Mouse (Mus musculus) G1E-ER4 (cell line): ENCODE measurements around the gene Cdc14a. TPM values are rescaled to one million over a fixed set of nuclear protein-coding genes. Genes with fewer than 3 reads are reported as not detected.

Experiments used
- GATA1 ChIP-seq: IDR thresholded peaks from one replicate; pipeline ENCODE4 v1.8.0; 2012; ENCODE audit warnings: low read length, inconsistent platforms
- polyA plus RNA-seq: library from polyadenylated mRNA; stranded (reverse); fragments of >175 nt; gene quantifications from 2 replicates; pipeline ENCODE4 v1.2.3, GENCODE M21; 2012

Gene Cdc14a
- polyA plus RNA-seq, 1 experiment = 14.4 TPM

DNA sequence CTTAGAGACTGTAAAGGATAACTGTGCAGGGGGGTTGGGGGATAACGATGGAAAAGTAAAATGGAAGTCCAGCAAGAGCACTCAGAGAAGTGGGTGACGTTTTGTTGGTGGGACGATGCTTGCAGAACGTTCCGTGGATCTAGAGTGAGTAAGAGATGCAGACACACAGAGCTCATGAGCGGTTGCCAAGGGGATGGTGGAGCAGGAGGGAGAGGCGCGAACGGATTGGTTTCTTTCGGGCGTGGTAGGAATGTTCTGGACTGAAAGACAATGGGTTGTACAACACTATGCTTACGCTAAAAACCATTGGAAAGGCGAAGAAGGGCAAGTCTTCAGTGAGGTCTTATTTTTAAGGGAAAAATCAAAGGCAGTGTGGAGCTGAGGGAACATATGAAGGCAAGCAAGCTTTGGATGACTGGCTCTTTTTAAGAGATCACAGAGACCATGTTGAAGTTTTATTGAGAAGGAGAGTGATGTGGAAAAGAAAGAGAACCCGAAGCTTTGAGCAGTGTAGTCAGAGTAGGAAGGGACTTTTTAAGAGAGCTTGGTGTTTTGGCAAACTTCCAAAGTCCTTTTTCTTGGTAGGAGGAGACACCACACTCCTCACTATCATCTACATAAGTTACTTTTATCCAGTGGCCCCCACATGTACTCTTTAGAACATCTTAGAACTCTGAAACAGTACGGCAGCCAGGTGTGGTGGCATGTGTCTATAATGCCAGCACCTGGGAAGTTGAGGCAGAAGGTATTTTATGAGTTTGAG is 68.6 kb downstream of the Cdc14a start:
- no peak for TF ChIP-seq GATA1

DNA sequence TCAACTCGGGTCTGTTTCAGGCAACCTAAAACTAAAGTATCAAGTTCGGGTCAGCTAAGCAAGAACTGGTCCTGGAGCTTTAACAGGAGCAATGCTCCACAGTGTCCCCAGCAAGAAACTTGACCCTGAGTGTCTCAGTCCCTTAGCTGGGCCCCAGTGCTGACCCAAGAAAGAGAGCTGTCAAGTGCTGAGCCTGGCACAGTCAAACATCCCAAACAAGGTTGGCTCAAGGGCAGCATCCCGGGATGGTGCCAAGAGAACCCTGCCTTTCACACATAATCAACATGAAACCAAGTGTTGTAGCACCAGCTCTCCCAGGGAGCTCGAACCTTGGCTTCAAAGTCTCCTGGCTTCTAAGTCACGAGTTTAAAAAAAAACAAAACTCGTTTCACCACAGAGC is 71.3 kb downstream of the Cdc14a start:
- TF ChIP-seq GATA1 = no peak

DNA sequence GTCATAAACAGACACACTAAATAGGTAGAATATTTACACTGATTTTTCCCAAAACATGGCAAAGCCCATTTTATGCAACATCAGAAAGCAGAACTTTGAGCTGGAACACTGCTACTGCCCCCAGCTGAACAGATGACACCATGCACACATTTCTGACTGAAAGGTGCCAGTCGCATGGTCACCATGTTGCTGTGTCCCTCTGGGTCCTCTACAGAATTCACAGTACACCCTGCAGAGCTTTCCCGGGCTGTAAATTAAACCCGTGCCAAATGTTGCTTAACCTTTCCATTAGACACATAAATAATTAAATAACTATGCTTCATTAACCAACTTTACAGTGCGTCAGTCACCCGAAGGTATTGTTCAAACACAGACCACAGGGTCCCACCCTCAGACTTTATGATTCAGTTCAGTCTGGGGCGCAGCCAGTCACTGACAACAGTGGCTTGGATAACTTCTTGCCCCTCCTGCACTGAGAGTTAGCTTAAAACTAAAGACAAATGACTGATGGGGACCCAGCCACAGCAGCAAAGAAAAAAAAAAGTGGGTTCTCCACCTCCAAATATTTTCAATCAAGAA is 73.4 kb downstream of the Cdc14a start:
- no peak for TF ChIP-seq GATA1

DNA sequence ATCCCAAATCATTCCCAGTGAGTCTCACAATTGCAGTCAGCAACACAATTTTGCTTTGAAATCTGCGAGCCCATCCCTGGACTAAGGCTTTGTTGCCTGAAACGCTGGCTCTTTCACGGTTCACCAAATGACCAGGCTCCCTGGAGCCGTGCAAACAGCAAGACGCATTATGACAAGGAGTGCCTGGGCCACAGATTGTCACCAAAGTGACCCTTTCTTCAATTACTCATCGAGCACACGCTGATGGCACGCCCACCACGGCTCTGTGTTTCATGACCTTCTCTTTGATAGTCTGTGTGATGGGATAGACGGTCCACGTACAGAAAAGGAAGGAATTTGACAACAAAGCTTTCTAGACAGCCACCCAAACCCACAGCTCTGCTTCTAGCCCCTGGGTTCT is 78.6 kb downstream of the Cdc14a start:
- no peak for TF ChIP-seq GATA1

DNA sequence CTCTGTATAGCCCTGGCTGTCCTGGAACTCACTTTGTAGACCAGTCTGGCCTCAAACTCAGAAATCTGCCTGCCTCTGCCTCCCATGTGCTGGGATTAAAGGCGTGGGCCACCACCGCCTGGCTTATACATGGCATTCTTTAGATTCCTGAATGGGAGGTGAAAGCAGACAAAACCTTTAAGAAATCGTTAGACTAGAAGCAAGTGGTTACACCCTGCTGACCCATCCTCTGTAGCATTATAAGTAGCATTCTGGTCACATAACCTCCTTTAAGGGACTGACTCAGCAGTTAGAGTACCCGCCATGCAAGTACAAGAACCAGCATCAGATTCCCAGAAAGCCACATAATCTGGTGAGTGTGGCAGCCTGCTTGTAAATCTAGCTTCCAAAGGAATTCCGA is 81.6 kb downstream of the Cdc14a start:
- TF ChIP-seq GATA1 = no peak

DNA sequence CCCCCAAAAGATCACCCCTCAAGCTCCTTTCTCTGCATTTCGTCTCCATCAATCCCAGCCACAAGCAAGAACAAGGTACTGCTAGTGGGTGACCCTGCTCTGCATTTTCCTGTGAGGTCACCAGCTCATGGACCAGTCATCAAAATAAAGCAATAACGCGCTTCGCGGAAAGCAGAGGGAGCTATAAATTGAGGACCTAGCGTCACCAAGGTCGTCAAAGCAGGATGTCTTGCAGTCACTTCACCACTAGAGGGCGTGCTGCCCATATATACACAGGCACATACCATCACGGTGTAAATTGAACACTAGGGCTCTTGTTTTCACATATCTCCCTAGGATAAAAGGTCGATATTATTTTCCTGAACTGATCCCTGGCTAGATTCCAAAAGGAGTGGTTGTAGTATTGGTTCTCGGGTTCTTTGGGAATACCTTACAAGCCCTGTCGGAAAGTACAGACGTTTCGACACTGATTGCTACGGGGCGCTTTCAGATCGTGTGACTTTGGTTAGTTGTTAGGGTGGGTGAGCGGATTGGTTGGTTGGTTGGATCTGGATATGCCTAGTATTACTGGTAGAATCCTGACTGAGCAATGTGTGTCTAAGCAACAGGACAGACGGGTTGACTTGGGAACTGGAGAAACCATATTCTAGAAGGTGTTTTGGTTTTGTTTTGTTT is 82.7 kb downstream of the Cdc14a start:
- no peak for TF ChIP-seq GATA1

DNA sequence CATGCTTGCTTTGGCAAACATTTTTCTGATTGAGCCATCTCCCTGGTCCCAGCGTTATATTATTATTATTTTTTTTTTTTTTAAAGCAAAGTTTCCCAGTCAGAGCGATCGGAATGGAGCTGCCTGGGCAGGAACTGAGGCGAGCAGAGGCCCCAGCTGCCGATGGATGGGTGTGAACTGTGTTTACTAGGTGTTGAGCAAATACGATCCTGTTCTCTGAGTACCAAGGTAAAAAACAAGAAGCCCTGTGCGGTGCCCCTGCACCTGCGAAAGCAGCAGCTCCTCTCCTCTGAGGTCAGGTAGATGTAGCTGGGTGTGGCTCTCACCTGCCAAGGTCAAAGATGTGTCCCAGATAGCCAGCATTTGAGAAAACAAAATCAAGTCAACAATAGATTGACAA is 83.6 kb downstream of the Cdc14a start:
- no peak for TF ChIP-seq GATA1

DNA sequence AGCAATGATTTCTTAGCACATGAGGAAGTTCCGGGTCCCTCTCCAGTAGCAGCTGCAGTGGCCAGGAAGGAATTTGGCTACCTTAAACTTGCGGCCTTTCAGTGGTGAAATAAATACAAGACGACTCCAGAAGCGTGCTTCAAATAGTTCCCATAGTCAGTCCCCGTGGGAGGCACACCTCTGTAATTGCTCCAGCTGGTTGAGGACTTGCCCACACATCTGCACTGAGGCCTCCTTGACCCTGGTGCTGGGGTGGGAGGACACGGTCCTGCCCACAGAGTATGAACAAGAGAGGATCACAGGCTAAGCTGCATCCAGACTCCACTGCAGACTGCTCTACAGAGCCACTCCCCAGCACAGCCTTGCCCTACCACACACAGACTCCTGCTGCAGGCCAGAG is 85.2 kb downstream of the Cdc14a start:
- TF ChIP-seq GATA1 = no peak

DNA sequence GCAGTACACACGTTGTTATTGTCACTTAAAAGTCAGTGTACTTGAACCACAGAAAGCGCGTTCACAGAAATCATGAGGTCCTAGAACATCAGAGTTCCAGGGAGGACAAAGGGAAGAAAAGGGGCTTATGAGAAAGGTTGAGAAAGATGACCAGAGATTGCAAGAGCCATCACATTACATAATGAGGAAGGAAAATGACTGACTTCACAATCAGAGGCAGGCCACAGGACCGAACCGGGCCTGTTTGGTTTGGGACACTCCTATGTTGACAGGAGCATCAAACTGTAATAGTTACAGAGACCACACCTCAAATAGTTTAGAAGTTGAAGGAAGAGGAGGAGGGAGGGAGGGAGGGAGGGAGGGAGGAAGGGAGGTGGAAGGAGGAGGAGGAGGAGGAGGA is 86.0 kb downstream of the Cdc14a start:
- TF ChIP-seq GATA1 = no peak

DNA sequence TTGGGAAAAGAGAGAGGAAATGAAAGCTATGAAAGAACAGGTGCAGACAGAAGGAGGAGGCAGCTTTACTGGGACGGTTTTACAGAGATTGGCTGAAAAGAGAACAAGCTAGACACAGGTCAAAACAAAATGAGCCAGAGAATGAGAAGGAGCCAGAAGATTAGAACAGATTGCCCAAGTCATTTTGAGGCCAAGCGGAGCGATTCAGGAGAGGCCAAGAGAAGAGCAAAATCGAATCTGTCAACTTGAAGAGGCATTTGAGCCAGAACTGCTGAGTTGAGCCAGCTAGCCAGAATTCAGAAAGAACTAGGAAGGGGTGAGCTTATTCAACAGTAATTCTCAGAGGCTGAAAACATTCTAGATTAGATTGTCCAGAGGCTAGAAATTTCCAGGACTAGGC is 88.8 kb downstream of the Cdc14a start:
- TF ChIP-seq GATA1 = no peak

DNA sequence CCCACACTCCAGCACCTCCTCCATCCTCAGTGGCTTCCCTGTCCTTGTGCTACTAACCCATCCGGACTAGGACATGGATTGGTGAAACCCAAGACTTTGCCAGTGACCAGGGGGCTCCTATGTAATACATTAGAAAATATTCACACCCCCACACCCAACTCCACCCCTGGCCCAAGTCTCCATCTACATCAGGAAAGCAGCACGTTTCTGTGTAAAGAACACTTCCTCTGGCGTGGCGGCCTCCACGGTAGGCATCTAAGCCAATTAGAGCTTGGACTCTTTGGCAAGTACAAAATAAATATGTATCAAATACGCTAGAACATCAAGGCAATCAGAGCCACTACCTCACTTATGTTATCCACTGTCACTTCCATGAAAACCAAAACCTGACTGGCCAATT is 90.1 kb downstream of the Cdc14a start:
- no peak for TF ChIP-seq GATA1

DNA sequence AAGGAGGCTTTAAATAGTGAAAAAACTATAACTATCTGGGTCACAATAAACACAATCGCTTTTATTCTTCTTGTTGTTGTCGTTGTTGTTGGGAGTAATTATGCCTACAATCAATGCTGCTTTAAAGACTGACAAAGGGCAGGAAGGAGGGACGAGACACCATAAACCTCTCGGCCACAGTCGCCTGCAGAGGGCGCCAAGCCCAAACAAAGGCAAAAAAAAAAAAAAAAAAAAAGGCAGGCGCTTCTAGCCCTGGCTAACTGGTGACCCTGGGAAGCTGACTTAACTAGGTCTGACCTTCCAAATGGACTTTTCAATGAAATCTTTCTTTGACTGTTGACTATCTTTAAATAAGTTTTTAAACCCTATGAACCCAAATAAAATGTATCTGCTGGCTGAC is 90.6 kb downstream of the Cdc14a start:
- TF ChIP-seq GATA1 = no peak

DNA sequence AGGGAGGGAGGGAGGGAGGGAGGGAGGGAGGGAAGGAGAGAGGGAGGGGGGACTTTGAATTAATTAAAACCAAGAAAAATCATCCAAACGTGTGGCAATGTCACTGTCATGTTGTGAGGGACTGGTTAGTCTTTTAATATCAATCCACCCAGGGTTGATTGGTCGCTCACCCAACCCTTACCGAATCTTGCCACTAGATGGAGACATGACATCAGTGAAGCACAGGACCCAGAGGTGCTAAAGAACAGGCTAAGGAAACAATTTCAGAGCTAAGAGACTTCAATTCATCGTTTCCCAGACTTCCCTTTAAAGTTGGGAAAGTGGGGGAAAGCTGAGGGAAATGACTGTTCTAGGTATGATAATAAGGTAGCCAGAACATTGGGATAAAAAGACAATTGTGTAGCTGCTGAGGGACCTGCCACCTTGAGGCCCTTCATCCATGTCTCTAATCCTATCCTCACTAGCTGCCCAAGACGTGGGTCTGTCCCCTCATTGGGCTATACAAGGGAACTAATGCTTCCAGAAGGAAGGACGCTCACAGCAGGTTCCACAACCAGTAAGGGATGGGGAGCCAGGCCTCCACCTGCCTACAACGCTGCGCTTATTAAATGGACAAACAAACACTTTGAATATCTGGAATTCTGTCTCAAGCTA is 91.9 kb downstream of the Cdc14a start:
- TF ChIP-seq GATA1 = no peak

DNA sequence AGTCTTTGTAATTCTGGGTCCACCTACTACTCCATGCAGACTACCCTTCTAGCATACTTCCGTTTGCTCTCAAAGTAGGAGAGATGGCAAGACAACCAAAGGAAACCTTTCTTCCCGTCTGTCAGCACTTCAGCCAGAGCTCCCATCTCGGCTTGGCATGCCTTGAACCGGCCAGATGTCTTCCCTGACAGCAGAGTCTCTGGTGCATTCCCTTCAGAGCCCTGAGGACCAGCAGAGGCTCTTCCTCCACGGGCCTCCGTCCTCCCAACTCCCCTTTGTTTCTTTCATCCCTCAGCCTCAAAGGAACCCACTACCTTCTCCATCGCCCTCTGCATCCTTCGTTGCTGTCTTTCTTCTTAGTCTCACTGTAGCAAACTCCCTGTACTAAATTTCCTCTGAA is 93.9 kb downstream of the Cdc14a start:
- no peak for TF ChIP-seq GATA1

DNA sequence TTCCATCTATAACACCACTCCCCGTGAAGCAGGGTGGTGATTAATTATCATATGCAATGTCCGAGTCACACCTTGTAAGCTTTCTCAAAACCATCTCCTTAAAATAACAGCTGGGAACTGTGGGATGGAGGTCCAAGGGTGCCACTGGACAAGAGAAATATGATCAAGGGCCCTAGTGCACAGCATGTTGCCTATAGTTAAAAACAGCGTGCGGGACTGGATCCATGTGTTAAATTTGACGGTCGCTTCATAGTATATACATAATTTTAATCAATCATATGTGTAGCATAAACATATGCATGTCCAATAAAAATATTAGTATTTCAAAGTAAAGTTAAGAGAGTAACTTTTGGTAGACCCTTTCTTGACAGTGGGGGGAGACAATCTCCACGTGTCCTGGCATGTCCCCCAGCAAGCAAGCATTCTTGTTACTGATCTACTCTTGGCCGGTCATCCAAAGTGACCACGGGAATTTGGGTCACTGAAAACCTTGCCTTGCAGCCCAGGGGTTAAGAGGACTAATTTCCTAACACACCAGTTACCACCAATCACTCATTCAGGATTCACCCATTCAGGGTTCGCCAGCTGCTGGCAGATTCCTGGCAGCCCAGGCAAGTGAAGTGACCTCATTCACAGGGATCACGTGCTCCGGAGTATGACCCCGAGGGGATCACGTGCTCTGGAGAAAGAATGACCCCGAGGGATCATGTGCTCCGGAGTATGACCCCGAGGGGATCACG is 94.6 kb downstream of the Cdc14a start:
- no peak for TF ChIP-seq GATA1

DNA sequence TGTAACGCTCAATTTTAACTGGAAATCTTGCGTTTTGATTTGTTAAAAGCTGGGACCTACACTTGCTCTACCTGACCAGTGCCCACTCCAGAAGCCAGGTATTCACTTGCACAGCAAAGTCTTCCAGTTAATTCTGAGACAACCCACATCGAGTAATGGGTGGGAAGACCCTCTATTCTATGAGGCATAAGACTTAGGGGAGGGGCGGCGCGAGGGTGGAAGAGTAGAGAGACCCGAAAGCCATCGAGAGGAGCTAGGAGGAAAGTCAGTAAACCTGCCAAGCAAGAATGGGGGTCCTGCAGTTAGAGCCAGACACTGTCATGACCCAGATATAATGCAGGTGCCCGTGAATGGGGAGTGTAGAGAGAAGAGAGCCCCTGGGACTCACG is 96.2 kb downstream of the Cdc14a start:
- no peak for TF ChIP-seq GATA1
